Mouse (Mus musculus) liver, embryonic 11.5 days (tissue): ENCODE results near the gene Eif4e3. TPM values are rescaled to one million over a fixed set of nuclear protein-coding genes. Genes with fewer than 3 reads are reported as not detected.

Source experiments
- ATAC-seq: fragments of 200-750 bp; cut with Nextera tagmentation; replicated peaks from 2 replicates; pipeline ENCODE4 v1.8.0; 2017; ENCODE audit warnings: moderate number of reproducible peaks, mild to moderate bottlenecking, moderate TSS enrichment, moderate library complexity; ENCODE audit not compliant: low FRiP score
- DNase-seq: peaks from one replicate; pipeline ENCODE4 v3.0.0-alpha.2; 2017; ENCODE audit warnings: low spot score
- H3K27ac ChIP-seq: fragments of 300-500 bp; sonication (generic); 2 replicates; pipeline ENCODE4 v1.5.1; 2014; ENCODE audit warnings: mild to moderate bottlenecking, low read depth, low read length, control low read depth
- H3K27me3 ChIP-seq: fragments of 300-500 bp; sonication (generic); replicated peaks from 2 replicates; pipeline ENCODE4 v1.6.1; 2014; ENCODE audit warnings: low read length, mixed read lengths; ENCODE audit not compliant: control insufficient read depth, insufficient read depth
- H3K36me3 ChIP-seq: fragments of 300-500 bp; sonication (generic); 2 replicates; pipeline ENCODE4 v1.6.1; 2014; ENCODE audit warnings: mild to moderate bottlenecking, low read length, moderate library complexity, mixed read lengths; ENCODE audit not compliant: control insufficient read depth, insufficient read depth
- H3K4me1 ChIP-seq: fragments of 300-500 bp; sonication (generic); replicated peaks from 2 replicates; pipeline ENCODE4 v1.6.1; 2014; ENCODE audit warnings: low read length, mixed read lengths; ENCODE audit not compliant: control insufficient read depth, insufficient read depth
- H3K4me2 ChIP-seq: fragments of 300-500 bp; sonication (generic); 2 replicates; pipeline ENCODE4 v1.6.1; 2014; ENCODE audit warnings: mild to moderate bottlenecking, control low read depth, moderate library complexity
- H3K4me3 ChIP-seq: fragments of 300-500 bp; sonication (generic); 2 replicates; pipeline ENCODE4 v1.5.1; 2014; ENCODE audit warnings: low read depth, low read length, control low read depth
- H3K9ac ChIP-seq: fragments of 300-500 bp; sonication (generic); 2 replicates; pipeline ENCODE4 v1.6.1; 2014; ENCODE audit warnings: low read depth, low read length, control low read depth
- H3K9me3 ChIP-seq: fragments of 300-500 bp; sonication (generic); 2 replicates; pipeline ENCODE4 v1.6.1; 2016; ENCODE audit warnings: low read length, inconsistent platforms, mixed read lengths; ENCODE audit not compliant: control insufficient read depth
- WGBS: fragments of 180-500 bp; shearing (Covaris S2); extraction: QIAGEN DNeasy Blood & Tissue Kit; methylation state at CpG from one replicate; pipeline ENCODE4 v1.1.7; 2014; 5-methylcytosine and 5-hydroxymethylcytosine counted together
- polyA plus RNA-seq: library from polyadenylated mRNA; unstranded; fragments of >200 nt; fragmentation: Nextera tagmentation; extraction: Ambion mirVana; gene quantifications from 2 replicates; pipeline ENCODE4 v1.2.1, GENCODE M21; 2014

Gene Eif4e3
- 4.1 and 4.5 TPM in 2 replicates for polyA plus RNA-seq

GRCm38 (mm10) chr6:99666318-99667171 is at the start of gene Eif4e3, which contains the start of gene Gm20696:
Gene Eif4e3, minus strand, starts transcription at chr6:99666771.
Gene Gm20696, minus strand, starts transcription at chr6:99666797.
- peaks cover 3% of the 10 kb centered on the region; the same call in 1 of the 2 replicates for H3K4me1 ChIP-seq
- H3K27ac ChIP-seq: no peak within 1 kb of the TSS
- peak within 1 kb of the TSS; percentile 67 for H3K4me3 ChIP-seq
- ATAC-seq (peak; percentile 49), DNase-seq (peak; percentile 61)
- H3K9ac ChIP-seq: peak within 1 kb of the TSS; percentile 66
- WGBS: under 1% methylated on average over 64 of the region's 75 CpGs
- H3K9me3 ChIP-seq: no peaks in the 10 kb centered on the region
- H3K36me3 ChIP-seq: no peaks in the 10 kb centered on the region
- peak within 1 kb of the TSS; percentile 91 for H3K4me2 ChIP-seq
- peaks cover 27% of the 10 kb centered on the region for H3K27me3 ChIP-seq

- no peaks in the 10 kb centered on the region for H3K27me3 ChIP-seq
- H3K9ac ChIP-seq: no peak overlapping the region
- no peaks in the 10 kb centered on the region for H3K36me3 ChIP-seq
- WGBS: 56% methylated on average over 6 of the region's 6 CpGs
- no peak overlapping the region for H3K4me3 ChIP-seq
- no peaks in the 10 kb centered on the region for H3K9me3 ChIP-seq
- no peak overlapping the region for H3K27ac ChIP-seq
- DNase-seq (no peak), ATAC-seq (no peak)
- no peaks in the 10 kb centered on the region for H3K4me1 ChIP-seq
- no peak overlapping the region for H3K4me2 ChIP-seq
These were observed 49.3 kb upstream of the Eif4e3 start for GRCm38 (mm10) chr6:99715913-99716312.

- 52% methylated on average over 6 of the region's 6 CpGs for WGBS
- DNase-seq (no peak), ATAC-seq (no peak)
- no peaks in the 10 kb centered on the region for H3K9me3 ChIP-seq
- no peak overlapping the region for H3K4me2 ChIP-seq
- no peak overlapping the region for H3K4me3 ChIP-seq
- H3K36me3 ChIP-seq: no peaks in the 10 kb centered on the region
- no peak overlapping the region for H3K27ac ChIP-seq
- no peaks in the 10 kb centered on the region for H3K4me1 ChIP-seq
- no peaks in the 10 kb centered on the region for H3K27me3 ChIP-seq
- no peak overlapping the region for H3K9ac ChIP-seq
These were observed 48.6 kb upstream of the Eif4e3 start for GRCm38 (mm10) chr6:99715191-99715590.

GRCm38 (mm10) chr6:99713256-99713655 is 46.7 kb upstream of the Eif4e3 start:
- H3K9me3 ChIP-seq: no peaks in the 10 kb centered on the region
- no peak overlapping the region for H3K9ac ChIP-seq
- H3K4me1 ChIP-seq: no peaks in the 10 kb centered on the region
- DNase-seq (no peak), ATAC-seq (no peak)
- no peaks in the 10 kb centered on the region for H3K36me3 ChIP-seq
- H3K27me3 ChIP-seq: no peaks in the 10 kb centered on the region
- 84% methylated on average over 5 of the region's 5 CpGs for WGBS
- no peak overlapping the region for H3K4me2 ChIP-seq
- no peak overlapping the region for H3K4me3 ChIP-seq
- H3K27ac ChIP-seq: no peak overlapping the region

GRCm38 (mm10) chr6:99711576-99712101 is 45.1 kb upstream of the Eif4e3 start:
- no peaks in the 10 kb centered on the region for H3K27me3 ChIP-seq
- WGBS: 60% methylated on average over 11 of the region's 11 CpGs
- no peak overlapping the region for H3K9ac ChIP-seq
- no peak for DNase-seq
- H3K4me3 ChIP-seq: no peak overlapping the region
- no peaks in the 10 kb centered on the region for H3K36me3 ChIP-seq
- no peaks in the 10 kb centered on the region for H3K4me1 ChIP-seq
- H3K27ac ChIP-seq: no peak overlapping the region
- no peaks in the 10 kb centered on the region for H3K9me3 ChIP-seq
- ATAC-seq: no peak
- no peak overlapping the region for H3K4me2 ChIP-seq

GRCm38 (mm10) chr6:99700484-99700883 is 33.9 kb upstream of the Eif4e3 start:
- no peaks in the 10 kb centered on the region for H3K36me3 ChIP-seq
- 63% methylated on average over 3 of the region's 3 CpGs for WGBS
- H3K4me3 ChIP-seq: no peak overlapping the region
- H3K4me2 ChIP-seq: no peak overlapping the region
- no peaks in the 10 kb centered on the region for H3K4me1 ChIP-seq
- H3K27me3 ChIP-seq: peaks cover 18% of the 10 kb centered on the region
- no peak for ATAC-seq
- no peak for DNase-seq
- no peaks in the 10 kb centered on the region for H3K9me3 ChIP-seq
- no peak overlapping the region for H3K9ac ChIP-seq
- no peak overlapping the region for H3K27ac ChIP-seq

GRCm38 (mm10) chr6:99692916-99693841 is 26.6 kb upstream of the Eif4e3 start:
- WGBS: 3% methylated on average over 99 of the region's 110 CpGs
- Histone ChIP-seq H3K9me3 (no peaks in the 10 kb centered on the region), H3K27me3 (peaks cover 78% of the 10 kb centered on the region), H3K27ac (no peak overlapping the region), H3K4me1 (peaks cover 3% of the 10 kb centered on the region; the same call in 1 of the 2 replicates), H3K36me3 (no peaks in the 10 kb centered on the region), H3K4me3 (peak overlapping the region; percentile 63), H3K4me2 (peak overlapping the region; percentile 76), H3K9ac (peak overlapping the region; percentile 40; the same call in 1 of the 2 replicates)
- no peak for ATAC-seq
- no peak for DNase-seq

- DNase-seq (peak; percentile 55), ATAC-seq (peak; percentile 23)
- Histone ChIP-seq H3K36me3 (no peaks in the 10 kb centered on the region), H3K4me3 (peak within 1 kb of the TSS; percentile 63), H3K27ac (no peak within 1 kb of the TSS), H3K9me3 (no peaks in the 10 kb centered on the region), H3K27me3 (peaks cover 77% of the 10 kb centered on the region), H3K4me1 (peaks cover 3% of the 10 kb centered on the region; the same call in 1 of the 2 replicates), H3K4me2 (peak within 1 kb of the TSS; percentile 76), H3K9ac (peak within 1 kb of the TSS; percentile 40; the same call in 1 of the 2 replicates)
- WGBS: 2% methylated on average over 92 of the region's 112 CpGs
These were observed 25.8 kb upstream of the Eif4e3 start, which contains the start of gene Gpr27 for GRCm38 (mm10) chr6:99692206-99692915. Gene Gpr27, plus strand, starts transcription at chr6:99692679.
